Mouse (Mus musculus) heart, embryonic 15.5 days (tissue): ENCODE results near the gene Dtwd1. TPM values are rescaled to one million over a fixed set of nuclear protein-coding genes. Genes with fewer than 3 reads are reported as not detected.
"Not testable (repeated sequence)": the region's sequence is repeated elsewhere in the genome, so short reads cannot be mapped to it uniquely, and the experiment has no call there.

Experiments used
- ATAC-seq: fragments of 200-750 bp; cut with Nextera tagmentation; replicated peaks from 2 replicates; pipeline ENCODE4 v1.8.0; 2017; ENCODE audit warnings: low read depth, moderate TSS enrichment; ENCODE audit not compliant: insufficient number of reproducible peaks, insufficient read depth, low FRiP score
- H3K27ac ChIP-seq: fragments of 300-500 bp; sonication (generic); 2 replicates; pipeline ENCODE4 v1.5.1; 2015; ENCODE audit warnings: mild to moderate bottlenecking, inconsistent platforms
- H3K27me3 ChIP-seq: fragments of 300-500 bp; sonication (generic); 2 replicates; pipeline ENCODE4 v1.6.1; 2015; ENCODE audit warnings: inconsistent platforms
- H3K36me3 ChIP-seq: fragments of 300-500 bp; sonication (generic); 2 replicates; pipeline ENCODE4 v1.6.1; 2015; ENCODE audit warnings: mild to moderate bottlenecking, inconsistent platforms
- H3K4me1 ChIP-seq: fragments of 300-500 bp; sonication (generic); replicated peaks from 2 replicates; pipeline ENCODE4 v1.6.1; 2015; ENCODE audit warnings: inconsistent platforms
- H3K4me2 ChIP-seq: fragments of 300-500 bp; sonication (generic); 2 replicates; pipeline ENCODE4 v1.6.1; 2015; ENCODE audit warnings: inconsistent platforms, mild to moderate bottlenecking, moderate library complexity
- H3K4me3 ChIP-seq: fragments of 300-500 bp; sonication (generic); 2 replicates; pipeline ENCODE4 v1.5.1; 2015; ENCODE audit warnings: mild to moderate bottlenecking, inconsistent platforms
- H3K9ac ChIP-seq: fragments of 300-500 bp; sonication (generic); 2 replicates; pipeline ENCODE4 v1.6.1; 2015; ENCODE audit warnings: mild to moderate bottlenecking, inconsistent platforms
- H3K9me3 ChIP-seq: fragments of 300-500 bp; sonication (generic); replicated peaks from 2 replicates; pipeline ENCODE4 v1.6.1; 2016; ENCODE audit warnings: inconsistent platforms
- WGBS: fragments of 180-500 bp; shearing (Covaris S2); methylation state at CpG from one replicate; pipeline ENCODE4 v1.1.7; 2015; ENCODE audit warnings: mixed read lengths; 5-methylcytosine and 5-hydroxymethylcytosine counted together
- polyA plus RNA-seq: library from polyadenylated mRNA; unstranded; fragments of >200 nt; fragmentation: Nextera tagmentation; extraction: Ambion mirVana; gene quantifications from 2 replicates; pipeline ENCODE4 v1.2.1, GENCODE M21; 2015

Dtwd1 gene
- polyA plus RNA-seq, 1 experiment from 2014 or later = 15.2 TPM

GRCm38 (mm10) chr2:126211011-126211680, 59.2 kb downstream of the Dtwd1 start:
- Histone ChIP-seq H3K27me3 (no peaks in the 10 kb centered on the region), H3K4me3 (no peak overlapping the region), H3K9me3 (no peaks in the 10 kb centered on the region), H3K9ac (no peak overlapping the region), H3K27ac (no peak overlapping the region), H3K4me2 (no peak overlapping the region), H3K4me1 (no peaks in the 10 kb centered on the region), H3K36me3 (no peaks in the 10 kb centered on the region)
- ATAC-seq = no peak
- WGBS = 53% methylated on average over 6 of the region's 6 CpGs

- 84% methylated on average over 3 of the region's 3 CpGs for WGBS
- H3K36me3 ChIP-seq, H3K4me2 ChIP-seq, H3K4me1 ChIP-seq, H3K4me3 ChIP-seq, H3K9me3 ChIP-seq, H3K9ac ChIP-seq, H3K27me3 ChIP-seq, ATAC-seq, H3K27ac ChIP-seq: not testable (repeated sequence)
Observed at GRCm38 (mm10) chr2:126214800-126215199, 62.9 kb downstream of the Dtwd1 start, which contains the start of gene Gm17555. Gene Gm17555, plus strand, starts transcription at chr2:126215100.

Other genes with a start within 250 kb of the Dtwd1 start
- gene Fgf7, start 117.5 kb upstream of the Dtwd1 start, polyA plus RNA-seq = 1.2 and 2.4 TPM in 2 replicates
- gene Fam227b, start 137 bp upstream of the Dtwd1 start, polyA plus RNA-seq = not detected in 2 replicates
- not detected in 2 replicates for gene Gm17555, start 63.0 kb downstream of the Dtwd1 start, polyA plus RNA-seq